Mouse (Mus musculus) liver, postnatal 0 days (tissue): ENCODE data around the gene Dzank1.

Source experiments
- CTCF ChIP-seq: sonication (generic); IDR thresholded peaks from 2 replicates; pipeline ENCODE4 v1.5.1; 2016; ENCODE audit warnings: antibody characterized with exemption, low read depth
- EP300 ChIP-seq: IDR thresholded peaks from 2 replicates; pipeline ENCODE4 v1.6.1; 2016; ENCODE audit warnings: antibody characterized with exemption, low read depth, mild to moderate bottlenecking

GRCm38 (mm10) chr2:144422094-144422675 is 105.0 kb downstream of the Dzank1 start:
- TF ChIP-seq CTCF (no peak), EP300 (no peak)
